Comparison of ENCODE assay signal across 8 mouse cellular contexts in the genomic region with DNA sequence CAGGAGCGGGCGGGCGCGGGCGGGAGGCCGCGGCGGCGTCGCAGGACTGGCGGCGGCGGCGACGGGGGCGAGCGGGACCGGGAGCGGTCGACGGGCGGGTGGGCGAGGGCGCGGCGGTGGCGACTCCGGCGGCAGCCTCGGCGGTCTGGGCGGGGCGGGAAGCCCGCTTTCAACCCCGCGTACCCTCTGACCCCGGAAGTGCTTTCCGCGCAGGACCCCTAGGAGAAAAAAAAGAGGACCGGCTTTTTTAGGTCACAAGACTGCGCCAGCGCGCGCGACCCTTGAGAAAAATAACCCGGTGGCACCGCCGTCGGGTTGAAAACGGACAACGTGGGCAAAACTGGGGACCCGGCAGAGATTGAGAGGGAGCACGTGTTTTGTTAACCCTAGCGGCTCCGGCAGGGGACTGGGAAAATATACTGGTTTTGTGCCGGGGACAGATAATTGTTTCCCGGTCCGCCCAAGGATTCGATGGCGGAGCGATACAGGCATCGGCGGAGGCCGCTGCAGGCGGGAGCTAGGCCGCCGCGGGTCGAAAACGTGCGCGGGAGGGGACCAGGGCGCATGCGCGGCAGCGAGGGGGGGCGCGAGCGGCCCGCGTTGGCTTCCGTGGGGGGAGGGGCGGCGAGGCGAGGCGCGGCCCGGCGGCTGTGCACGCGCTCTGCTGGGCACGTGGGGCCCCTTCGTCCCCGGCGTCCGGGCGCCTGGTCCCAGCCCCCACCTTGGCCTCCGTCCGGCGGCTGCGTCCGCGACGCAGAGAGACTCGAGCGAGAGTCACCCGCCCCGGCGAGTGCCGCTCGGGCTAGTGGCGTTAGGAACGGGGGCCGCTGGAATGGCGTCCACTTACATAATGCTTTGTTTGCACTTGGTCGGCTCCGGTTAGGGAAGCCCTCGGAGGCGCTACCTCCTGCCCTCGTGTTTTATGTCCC. TPM values are rescaled to one million over a fixed set of nuclear protein-coding genes. Genes with fewer than 3 reads are reported as not detected.
DNase-seq lines count a peak whose midpoint lies in the region; ATAC-seq lines count a peak whose summit lies in the region.

A gene (minus strand): TSS at position 290 of the 929 bp plus-strand sequence.

- H3K9ac ChIP-seq in hindbrain, embryonic 15.5 days = peak within 1 kb of the TSS; percentile 98

- H3K4me3 ChIP-seq in hindbrain, embryonic 15.5 days = peak within 1 kb of the TSS; percentile 93

- under 1% methylated on average over 99 of the region's 120 CpGs for WGBS in hindbrain, embryonic 15.5 days

- ATAC-seq in hindbrain, embryonic 15.5 days (ENCODE audit: low FRiP score, low read depth) = peak; percentile 90

- H3K9me3 ChIP-seq in hindbrain, embryonic 15.5 days = no peaks in the 10 kb centered on the region

- peaks cover 7% of the 10 kb centered on the region for H3K36me3 ChIP-seq in hindbrain, embryonic 15.5 days

- H3K27ac ChIP-seq in hindbrain, embryonic 15.5 days (replicated peaks) = peak within 1 kb of the TSS; percentile 100

- peak; percentile 96 for DNase-seq in R1 (ENCODE audit: low read depth, low spot score)
- peak; percentile 99 to 100 for DNase-seq in cerebellum, postnatal 25 days
- DNase-seq in frontal cortex, postnatal 36 days (ENCODE audit: low spot score in 2 of 2) = peak; percentile 95 to 96
- peak; percentile 91 for DNase-seq in left cerebral cortex, adult 11 months (ENCODE audit: low spot score)
- DNase-seq in lung, postnatal 4 days = peak; percentile 98
- DNase-seq in retina, postnatal 7 days (ENCODE audit: low read depth, low spot score) = peak; percentile 95
- peak; percentile 100 for DNase-seq in urinary bladder, adult 2 months (ENCODE audit: low spot score)

- H3K27me3 ChIP-seq in hindbrain, embryonic 15.5 days = no peaks in the 10 kb centered on the region

- peak within 1 kb of the TSS; percentile 67 for H3K4me2 ChIP-seq in hindbrain, embryonic 15.5 days

- H3K4me1 ChIP-seq in hindbrain, embryonic 15.5 days (replicated peaks) = peaks cover 28% of the 10 kb centered on the region

RNA-seq across cellular contexts. Expression of the gene that starts here (rescaled TPM):
- 341 and 351 TPM in 2 replicates for polyA plus RNA-seq in hindbrain, embryonic 15.5 days (2015; fragmentation: Nextera tagmentation; extraction: Ambion mirVana)
- polyA plus RNA-seq in urinary bladder, adult 2 months (2012; rRNA removed) = 153 and 183 TPM in 2 replicates

Comparison
In these comparisons a context has a peak if more than half of its experiments do, and no peak if none do; other contexts are left out.
1. Peak in every context shown above with its lines: DNase-seq, ATAC-seq, H3K4me3 ChIP-seq and H3K27ac ChIP-seq.